Mouse (Mus musculus): ENCODE measurements at regions not wholly inside any gene's neighbourhood (a gene's known extent, or its start where the extent isn't known, plus 50 kb on each side); places are given as distances from the start of the nearest gene placed in this dataset.

DNA sequence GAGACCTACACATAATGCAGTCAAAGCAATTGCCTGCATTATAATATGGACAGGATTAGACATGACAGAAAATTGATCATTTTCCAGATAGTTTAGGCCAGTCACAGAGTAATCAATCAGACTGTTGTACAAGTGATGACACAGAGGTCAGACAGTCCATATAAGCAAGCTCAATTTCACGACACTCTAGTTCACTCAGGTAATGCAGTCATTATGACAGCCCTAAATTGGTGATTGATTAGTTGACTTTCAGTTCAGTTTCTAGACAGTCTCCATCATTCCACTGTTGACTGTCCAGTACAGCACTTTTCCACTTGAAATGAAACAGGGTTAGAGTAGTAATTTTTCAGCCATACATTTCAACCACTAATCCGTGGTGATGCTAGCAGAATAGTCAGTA lies 620.5 kb upstream of the B3galt2 start:
- Histone ChIP-seq H3K27me3 (ENCODE audit: control insufficient read depth, insufficient read depth, low read length, poor library complexity, severe bottlenecking) (no peaks in the 10 kb centered on the region), H3K36me3 (ENCODE audit: control insufficient read depth, insufficient read depth, low read length, poor library complexity, severe bottlenecking) (no peaks in the 10 kb centered on the region)
- DNase-seq (ENCODE audit: low read depth, low spot score): no peak

DNA sequence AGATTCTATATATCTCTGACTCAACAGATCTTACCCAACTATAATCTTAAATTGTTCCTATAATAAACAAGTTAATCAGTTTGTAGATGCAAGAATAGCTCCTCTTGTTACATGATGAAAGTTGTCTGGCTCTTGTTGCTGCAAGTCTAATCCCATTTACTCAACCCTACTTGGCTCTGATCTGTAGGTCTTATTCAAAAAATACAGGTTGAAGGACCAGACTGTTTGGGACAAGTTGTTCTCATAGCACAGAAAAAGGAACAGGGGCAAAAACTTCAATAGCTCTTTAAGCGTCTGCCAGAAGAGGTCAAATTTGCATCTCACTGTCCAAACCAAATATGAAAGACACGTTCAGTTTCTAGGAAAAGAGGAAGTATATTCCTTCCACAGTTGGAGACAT lies 587.3 kb upstream of the B3galt2 start:
- Histone ChIP-seq H3K27me3 (ENCODE audit: control insufficient read depth, insufficient read depth, low read length, poor library complexity, severe bottlenecking) (no peaks in the 10 kb centered on the region), H3K36me3 (ENCODE audit: control insufficient read depth, insufficient read depth, low read length, poor library complexity, severe bottlenecking) (no peaks in the 10 kb centered on the region)
- DNase-seq (ENCODE audit: low read depth, low spot score): no peak

DNA sequence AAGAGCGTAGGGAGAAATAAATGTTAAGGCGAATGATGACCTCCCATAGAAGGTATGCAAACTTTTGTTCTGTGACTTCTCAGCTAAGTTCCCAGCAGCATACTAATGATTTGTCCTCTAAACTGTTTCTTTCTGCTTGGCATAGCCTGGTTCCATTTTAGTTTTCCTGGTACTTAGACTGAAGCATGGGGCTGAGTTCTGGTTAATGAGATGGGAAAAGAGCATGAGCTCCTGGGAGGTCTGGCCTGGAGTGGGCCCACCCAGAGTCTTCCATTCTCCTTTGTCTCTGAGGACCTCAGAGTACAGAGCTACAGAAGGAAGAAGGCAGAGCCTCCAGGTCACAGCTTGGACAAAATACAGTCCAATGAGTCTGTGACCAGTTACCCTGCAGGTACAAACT lies 586.9 kb upstream of the B3galt2 start:
- Histone ChIP-seq H3K36me3 (ENCODE audit: control insufficient read depth, insufficient read depth, low read length, poor library complexity, severe bottlenecking) (no peaks in the 10 kb centered on the region), H3K27me3 (ENCODE audit: control insufficient read depth, insufficient read depth, low read length, poor library complexity, severe bottlenecking) (no peaks in the 10 kb centered on the region)
- DNase-seq (ENCODE audit: low read depth, low spot score): no peak

DNA sequence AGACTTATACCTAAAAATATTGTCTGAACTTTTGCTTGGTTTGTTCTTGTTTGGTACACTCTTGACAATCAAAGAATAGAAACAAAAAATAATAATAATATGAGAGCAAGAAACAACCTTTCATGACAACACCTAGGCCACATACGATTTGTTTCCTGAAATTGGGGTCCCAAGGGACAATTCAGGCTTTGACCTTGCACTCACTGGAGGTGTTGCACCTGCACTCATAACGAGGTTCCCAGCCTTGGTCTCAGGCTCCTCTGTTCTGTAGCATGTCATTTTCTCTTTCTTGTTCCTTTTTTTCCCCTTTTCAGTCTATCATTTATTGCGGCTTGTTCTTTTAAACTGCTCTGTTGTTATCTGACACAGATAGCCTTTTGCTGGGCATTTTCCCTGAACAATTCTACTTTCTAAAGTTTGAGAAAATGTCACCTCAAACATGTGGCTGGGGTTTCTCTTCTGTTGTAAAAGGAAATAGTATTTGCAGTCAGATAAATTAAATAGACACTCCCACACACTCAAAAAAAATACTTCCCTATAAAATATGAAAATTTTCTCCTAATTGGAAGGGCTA lies 585.9 kb upstream of the B3galt2 start:
- Histone ChIP-seq H3K36me3 (ENCODE audit: control insufficient read depth, insufficient read depth, low read length, poor library complexity, severe bottlenecking) (no peaks in the 10 kb centered on the region), H3K27me3 (ENCODE audit: control insufficient read depth, insufficient read depth, low read length, poor library complexity, severe bottlenecking) (no peaks in the 10 kb centered on the region)
- DNase-seq (ENCODE audit: low read depth, low spot score): no peak

DNA sequence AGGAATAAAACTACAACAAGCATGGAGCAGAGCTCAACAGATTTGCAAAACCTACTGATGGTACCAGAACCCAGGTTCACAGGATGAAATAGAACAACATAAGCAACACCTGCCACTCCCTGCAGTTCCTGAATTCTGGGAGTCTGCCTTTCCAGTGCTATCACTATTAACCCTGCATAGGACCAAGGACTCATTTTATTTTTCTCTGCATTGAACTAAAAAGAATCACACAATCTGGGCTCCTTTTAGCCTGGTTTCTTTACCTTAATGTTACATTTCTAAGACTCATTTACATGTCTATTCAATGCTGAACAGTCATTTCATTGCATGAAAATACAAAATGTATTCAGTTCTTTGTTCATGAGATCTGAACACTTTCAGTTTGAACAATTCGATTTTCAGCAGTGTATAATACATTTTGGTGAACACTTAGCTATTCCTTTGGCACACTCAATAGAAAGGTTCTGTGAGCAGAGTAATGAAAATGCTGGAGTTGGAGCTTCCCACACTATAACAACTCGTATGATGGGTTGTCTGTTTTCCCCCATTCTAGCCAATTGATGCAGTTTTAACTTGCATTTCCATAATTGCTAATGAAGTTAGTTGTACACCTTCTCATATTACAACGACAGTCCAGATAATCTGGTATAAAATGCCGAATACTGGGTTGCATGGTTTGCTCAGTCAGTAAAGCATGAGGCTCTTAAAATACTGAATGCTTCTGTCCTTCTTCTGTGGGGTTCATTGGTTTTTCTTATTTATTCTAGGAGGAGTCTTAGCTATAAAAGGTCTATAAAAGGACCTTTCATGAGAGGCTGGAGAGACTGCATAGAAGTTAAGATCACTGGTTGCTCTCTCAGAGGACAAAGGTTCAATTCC lies 579.5 kb upstream of the B3galt2 start:
- H3K36me3 ChIP-seq (ENCODE audit: control insufficient read depth, insufficient read depth, low read length, poor library complexity, severe bottlenecking): no peaks in the 10 kb centered on the region
- H3K27me3 ChIP-seq (ENCODE audit: control insufficient read depth, insufficient read depth, low read length, poor library complexity, severe bottlenecking): no peaks in the 10 kb centered on the region
- no peak for DNase-seq (ENCODE audit: low read depth, low spot score)

DNA sequence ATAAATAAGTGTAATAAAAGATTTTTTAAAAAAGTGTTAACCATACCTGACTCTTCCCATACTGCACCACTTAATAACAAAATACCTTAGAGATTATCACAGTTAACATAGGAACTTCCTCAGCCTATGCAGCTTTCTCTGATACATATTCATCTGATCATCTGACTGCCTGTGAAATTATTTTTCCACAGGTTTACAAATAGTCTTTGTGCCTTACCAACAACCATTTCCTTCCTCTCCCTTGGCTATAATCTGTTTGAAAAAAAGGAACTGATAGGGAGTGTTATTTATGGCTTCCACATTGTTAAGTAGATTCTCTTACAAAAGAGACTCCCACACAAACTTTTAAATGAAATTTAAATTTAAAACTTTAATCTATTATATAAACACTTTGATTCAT lies 575.0 kb upstream of the B3galt2 start:
- no peak for DNase-seq (ENCODE audit: low read depth, low spot score)
- no peaks in the 10 kb centered on the region for H3K27me3 ChIP-seq (ENCODE audit: control insufficient read depth, insufficient read depth, low read length, poor library complexity, severe bottlenecking)
- H3K36me3 ChIP-seq (ENCODE audit: control insufficient read depth, insufficient read depth, low read length, poor library complexity, severe bottlenecking): no peaks in the 10 kb centered on the region

DNA sequence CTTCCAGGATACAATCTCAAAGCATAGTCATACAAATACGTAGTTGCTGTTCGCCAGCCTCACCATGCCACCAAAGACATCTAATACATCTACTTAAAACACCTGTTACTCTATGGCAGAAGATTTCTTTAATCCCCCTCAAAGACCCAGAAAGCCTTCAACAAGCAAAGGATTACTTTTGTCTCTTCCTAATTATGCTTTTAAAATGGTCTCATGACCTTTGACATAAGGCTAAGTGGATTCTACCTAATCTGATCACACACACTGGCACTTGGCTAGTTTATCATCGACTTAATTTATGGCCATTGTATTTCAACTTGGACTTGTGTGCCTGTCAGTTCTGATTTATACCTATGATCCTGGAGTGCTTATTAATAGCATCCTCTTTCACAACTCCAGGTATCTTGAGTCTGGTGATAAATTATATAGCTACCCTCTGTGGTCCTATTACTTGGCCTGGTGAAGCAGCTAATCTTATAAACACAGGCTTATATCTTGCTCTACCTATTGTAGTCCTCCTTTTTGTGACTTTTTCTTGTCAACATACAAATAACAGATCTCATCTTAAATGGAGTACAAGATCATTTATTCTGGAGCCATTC lies 568.6 kb upstream of the B3galt2 start:
- H3K27me3 ChIP-seq (ENCODE audit: control insufficient read depth, insufficient read depth, low read length, poor library complexity, severe bottlenecking): no peaks in the 10 kb centered on the region
- DNase-seq (ENCODE audit: low read depth, low spot score): no peak
- H3K36me3 ChIP-seq (ENCODE audit: control insufficient read depth, insufficient read depth, low read length, poor library complexity, severe bottlenecking): no peaks in the 10 kb centered on the region

DNA sequence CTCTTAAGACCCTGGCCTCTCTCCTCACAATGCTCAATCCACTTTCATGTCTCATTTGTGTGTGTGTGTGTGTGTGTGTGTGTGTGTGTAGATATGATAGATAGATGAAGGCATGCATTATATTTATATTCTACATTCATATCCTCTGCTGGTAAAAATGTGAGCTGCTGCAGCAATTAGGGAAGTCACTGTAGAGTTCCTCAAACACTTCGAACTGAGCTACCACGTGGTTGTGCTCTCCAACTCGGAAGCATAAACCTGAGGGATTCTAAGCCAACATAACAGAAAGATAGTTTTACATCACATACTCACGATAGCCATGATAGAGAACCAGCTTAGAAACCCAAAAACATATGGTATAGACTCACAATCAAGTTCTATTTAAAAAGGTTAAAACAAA lies 565.5 kb upstream of the B3galt2 start:
- no peaks in the 10 kb centered on the region for H3K36me3 ChIP-seq (ENCODE audit: control insufficient read depth, insufficient read depth, low read length, poor library complexity, severe bottlenecking)
- no peaks in the 10 kb centered on the region for H3K27me3 ChIP-seq (ENCODE audit: control insufficient read depth, insufficient read depth, low read length, poor library complexity, severe bottlenecking)
- DNase-seq (ENCODE audit: low read depth, low spot score): no peak

DNA sequence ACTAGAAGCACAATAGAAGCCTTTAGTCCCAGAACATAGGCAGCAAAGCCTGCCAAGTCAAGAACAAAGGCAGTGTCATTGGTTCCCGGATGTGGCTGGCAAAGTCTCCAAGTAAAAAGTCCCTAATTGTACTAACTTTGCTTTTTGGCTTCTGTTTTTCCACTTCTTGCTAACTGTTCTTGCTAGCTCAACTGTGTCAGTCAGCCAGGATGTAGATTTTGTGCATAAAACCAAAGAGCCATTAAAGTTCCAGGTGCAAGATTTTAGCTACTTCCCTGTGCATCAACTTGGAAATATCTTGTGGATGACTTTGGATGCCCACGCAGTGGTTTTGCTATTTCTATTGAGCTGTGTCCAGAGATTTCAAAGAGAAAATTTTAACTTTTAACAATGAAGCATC lies 560.0 kb upstream of the B3galt2 start:
- DNase-seq (ENCODE audit: low read depth, low spot score): no peak
- Histone ChIP-seq H3K27me3 (ENCODE audit: control insufficient read depth, insufficient read depth, low read length, poor library complexity, severe bottlenecking) (no peaks in the 10 kb centered on the region), H3K36me3 (ENCODE audit: control insufficient read depth, insufficient read depth, low read length, poor library complexity, severe bottlenecking) (no peaks in the 10 kb centered on the region)

DNA sequence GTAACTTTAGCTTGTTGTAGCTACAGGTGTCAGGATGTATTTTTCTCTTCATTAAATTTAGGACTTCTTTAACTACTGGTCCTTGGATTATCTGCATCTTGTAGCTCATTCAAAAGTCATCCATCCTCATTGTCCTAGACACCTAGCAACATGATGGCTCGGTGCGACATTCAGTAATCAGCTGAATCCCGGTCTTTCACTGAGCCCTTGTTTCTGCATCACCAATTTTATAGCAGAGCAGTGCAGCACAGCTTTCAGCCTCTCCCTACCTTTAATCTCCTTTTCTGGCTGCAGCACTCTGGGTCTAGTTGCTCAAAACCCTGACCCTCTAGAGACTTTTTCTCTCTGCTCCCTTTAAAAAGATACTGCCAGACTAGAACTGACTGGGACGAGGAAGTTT lies 543.6 kb upstream of the B3galt2 start:
- DNase-seq (ENCODE audit: low read depth, low spot score): no peak
- no peaks in the 10 kb centered on the region for H3K36me3 ChIP-seq (ENCODE audit: control insufficient read depth, insufficient read depth, low read length, poor library complexity, severe bottlenecking)
- H3K27me3 ChIP-seq (ENCODE audit: control insufficient read depth, insufficient read depth, low read length, poor library complexity, severe bottlenecking): no peaks in the 10 kb centered on the region

DNA sequence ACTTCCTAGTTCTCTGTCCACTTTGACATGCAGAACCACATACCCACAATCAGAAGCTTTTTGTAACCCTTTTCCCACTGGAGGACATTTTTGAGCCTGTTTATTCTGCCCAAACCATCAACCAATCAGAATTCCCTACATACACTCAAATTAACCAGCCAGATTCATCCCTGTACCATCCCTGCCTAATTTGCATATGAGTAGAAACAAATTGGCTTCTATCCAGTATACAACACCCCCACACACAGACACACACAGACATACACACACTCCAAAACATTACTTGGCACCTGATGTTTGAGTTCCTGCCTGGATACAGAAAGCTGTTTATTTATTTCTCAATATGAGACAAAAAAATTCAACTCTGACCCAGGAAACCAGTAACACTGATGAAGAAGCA lies 542.2 kb upstream of the B3galt2 start:
- Histone ChIP-seq H3K27me3 (ENCODE audit: control insufficient read depth, insufficient read depth, low read length, poor library complexity, severe bottlenecking) (no peaks in the 10 kb centered on the region), H3K36me3 (ENCODE audit: control insufficient read depth, insufficient read depth, low read length, poor library complexity, severe bottlenecking) (no peaks in the 10 kb centered on the region)
- no peak for DNase-seq (ENCODE audit: low read depth, low spot score)

DNA sequence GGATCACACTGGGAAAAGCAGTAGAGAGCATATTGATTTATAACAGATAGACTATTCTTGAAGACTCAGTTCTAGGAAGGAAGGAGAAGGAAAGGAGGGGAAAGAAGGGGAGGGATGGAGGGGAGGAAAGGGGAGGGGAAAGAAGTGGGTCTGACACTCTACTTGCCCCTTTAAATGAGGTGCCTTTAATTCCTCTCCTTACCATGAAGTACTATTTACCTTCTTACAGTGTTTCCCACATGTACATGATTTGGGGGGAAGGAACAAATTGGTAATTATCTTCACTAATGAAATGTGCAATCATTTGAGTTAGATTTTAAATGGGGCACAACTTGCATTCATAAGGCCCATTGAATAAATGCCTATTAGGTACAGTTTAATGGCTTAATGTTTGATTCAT lies 518.3 kb upstream of the B3galt2 start:
- Histone ChIP-seq H3K27me3 (ENCODE audit: control insufficient read depth, insufficient read depth, low read length, poor library complexity, severe bottlenecking) (no peaks in the 10 kb centered on the region), H3K36me3 (ENCODE audit: control insufficient read depth, insufficient read depth, low read length, poor library complexity, severe bottlenecking) (no peaks in the 10 kb centered on the region)
- no peak for DNase-seq (ENCODE audit: low read depth, low spot score)

DNA sequence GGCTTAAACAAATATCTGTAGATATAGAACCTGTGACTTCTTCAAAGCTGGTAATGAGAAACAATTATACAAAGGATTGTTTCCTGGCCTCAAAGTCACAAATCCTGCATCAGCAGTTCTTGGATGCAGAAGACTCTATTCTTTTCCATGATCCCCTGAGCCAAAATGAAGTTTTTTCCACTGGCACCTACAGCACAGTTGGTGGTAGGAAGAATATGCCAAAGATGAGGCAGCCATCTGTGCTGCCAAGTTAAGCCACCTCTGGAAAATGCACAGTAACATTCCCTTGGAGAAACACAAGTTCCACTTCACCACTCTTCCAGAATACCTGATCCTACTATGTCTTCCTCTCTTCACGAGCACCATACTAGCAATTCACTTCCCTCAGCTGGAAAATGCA lies 510.2 kb upstream of the B3galt2 start:
- Histone ChIP-seq H3K36me3 (ENCODE audit: control insufficient read depth, insufficient read depth, low read length, poor library complexity, severe bottlenecking) (no peaks in the 10 kb centered on the region), H3K27me3 (ENCODE audit: control insufficient read depth, insufficient read depth, low read length, poor library complexity, severe bottlenecking) (no peaks in the 10 kb centered on the region)
- no peak for DNase-seq (ENCODE audit: low read depth, low spot score)

DNA sequence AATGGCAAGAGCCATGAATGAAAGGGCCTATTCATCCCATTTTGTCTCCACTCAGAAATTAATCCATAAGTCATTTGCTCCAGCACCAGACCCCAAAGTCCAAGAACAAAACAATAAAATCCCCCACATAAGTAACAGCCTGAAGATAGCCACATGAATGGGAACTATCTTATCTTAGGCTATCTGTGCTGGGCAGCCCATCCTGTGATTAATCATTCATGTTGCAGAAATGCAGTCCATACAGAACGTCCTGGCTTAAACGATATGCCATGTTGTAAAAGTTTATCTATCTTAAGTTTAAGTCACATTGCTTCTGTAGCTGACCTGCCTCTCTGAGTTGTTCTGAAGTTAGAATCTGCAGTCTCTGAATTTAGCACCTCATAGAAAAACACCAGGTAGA lies 507.7 kb upstream of the B3galt2 start:
- Histone ChIP-seq H3K27me3 (ENCODE audit: control insufficient read depth, insufficient read depth, low read length, poor library complexity, severe bottlenecking) (no peaks in the 10 kb centered on the region), H3K36me3 (ENCODE audit: control insufficient read depth, insufficient read depth, low read length, poor library complexity, severe bottlenecking) (no peaks in the 10 kb centered on the region)
- no peak for DNase-seq (ENCODE audit: low read depth, low spot score)

DNA sequence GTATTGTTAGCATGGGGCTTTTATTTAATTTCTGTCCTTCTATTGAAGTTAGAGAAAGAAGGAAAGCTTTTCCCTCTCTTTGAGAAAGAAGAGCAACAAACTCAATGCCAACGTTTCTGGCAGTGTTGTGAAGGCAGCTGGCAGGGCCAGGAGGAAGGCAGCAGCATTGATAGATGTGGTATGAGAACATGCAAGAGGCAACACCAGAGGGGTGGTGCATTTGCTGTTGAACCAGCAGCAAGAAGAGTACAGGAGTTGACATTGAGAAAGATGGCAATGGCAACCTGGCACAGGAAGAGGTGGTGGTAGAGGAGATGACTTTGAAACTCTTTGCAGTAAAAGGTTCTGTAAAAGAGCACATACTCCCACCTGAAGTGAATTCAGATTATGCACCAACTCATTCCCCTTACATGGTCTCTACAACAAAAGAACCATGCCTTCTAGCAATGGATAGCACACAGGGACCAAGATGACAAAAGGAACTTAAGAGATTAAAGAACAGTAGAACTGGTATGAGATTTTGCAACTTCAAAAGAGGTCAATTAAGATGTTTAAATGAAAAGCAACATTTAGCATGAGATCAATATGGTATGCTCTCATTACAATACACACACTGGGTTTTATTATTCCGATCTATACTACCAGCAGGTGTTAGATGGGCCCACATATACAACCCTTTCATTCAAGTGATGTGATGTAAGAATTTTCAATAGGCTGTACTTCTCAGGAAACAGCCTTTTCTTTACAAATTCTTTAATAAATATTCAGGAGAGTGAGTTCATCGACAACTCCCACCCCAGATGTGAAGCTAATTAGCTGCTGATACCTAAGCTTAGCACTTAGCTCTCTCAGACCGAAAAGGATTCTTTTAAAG lies 495.1 kb upstream of the B3galt2 start:
- H3K27me3 ChIP-seq (ENCODE audit: control insufficient read depth, insufficient read depth, low read length, poor library complexity, severe bottlenecking): no peaks in the 10 kb centered on the region
- H3K36me3 ChIP-seq (ENCODE audit: control insufficient read depth, insufficient read depth, low read length, poor library complexity, severe bottlenecking): no peaks in the 10 kb centered on the region
- no peak for DNase-seq (ENCODE audit: low read depth, low spot score)

Data from splenic B cell, adult 2 months (primary cell).